ENCODE assay signal across 8 mouse cellular contexts in genomic region chr17:57166800-57167791, GRCm38 (mm10). TPM values are rescaled to one million over a fixed set of nuclear protein-coding genes. Genes with fewer than 3 reads are reported as not detected.
DNase-seq lines count a peak whose midpoint lies in the region; ATAC-seq and TF ChIP-seq lines count a peak whose summit lies in the region.

No protein-coding gene starts in this region.

- no peaks in the 10 kb centered on the region for H3K36me3 ChIP-seq in heart, embryonic 13.5 days
- H3K36me3 ChIP-seq in kidney, postnatal 0 days (ENCODE audit: insufficient read depth, low read length) = no peaks in the 10 kb centered on the region
- no peaks in the 10 kb centered on the region for H3K36me3 ChIP-seq in liver, embryonic 11.5 days (ENCODE audit: control insufficient read depth, insufficient read depth, low read length)
- no peaks in the 10 kb centered on the region for H3K36me3 ChIP-seq in stomach, embryonic 15.5 days

- no peaks in the 10 kb centered on the region for H3K4me1 ChIP-seq in heart, embryonic 13.5 days
- no peaks in the 10 kb centered on the region for H3K4me1 ChIP-seq in kidney, postnatal 0 days (replicated peaks; ENCODE audit: insufficient read depth, low read length)
- H3K4me1 ChIP-seq in liver, embryonic 11.5 days (replicated peaks; ENCODE audit: control insufficient read depth, insufficient read depth, low read length) = no peaks in the 10 kb centered on the region
- no peaks in the 10 kb centered on the region for H3K4me1 ChIP-seq in stomach, embryonic 15.5 days

- peak; percentile 73 for DNase-seq in CD4-positive helper T cell, adult 2 months (ENCODE audit: low read depth, low spot score)
- DNase-seq in brain, embryonic 14.5 days (ENCODE audit: low read depth) = peak; percentile 90
- DNase-seq in kidney, postnatal 0 days (ENCODE audit: low spot score) = peak; percentile 94
- DNase-seq in liver, embryonic 11.5 days (ENCODE audit: low spot score) = peak; percentile 81
- peak; percentile 95 for DNase-seq in neural tube, embryonic 10.5 days (ENCODE audit: extremely low spot score, low spot score)

- 8% methylated on average over 11 of the region's 11 CpGs for WGBS in heart, embryonic 13.5 days
- WGBS in kidney, postnatal 0 days = 11% methylated on average over 9 of the region's 11 CpGs
- 12% methylated on average over 9 of the region's 11 CpGs for WGBS in liver, embryonic 11.5 days
- 11% methylated on average over 11 of the region's 11 CpGs for WGBS in stomach, embryonic 15.5 days

- peak; percentile 73 for ATAC-seq in erythroid progenitor cell, adult 5-6 weeks (replicated peaks; ENCODE audit: low FRiP score, poor library complexity, severe bottlenecking)
- ATAC-seq in heart, embryonic 13.5 days (ENCODE audit: extremely low read depth, insufficient number of reproducible peaks, low FRiP score, low TSS enrichment) = no peak; the same call in 1 of the 2 replicates
- peak; percentile 81 for ATAC-seq in kidney, postnatal 0 days (replicated peaks; ENCODE audit: low FRiP score, low read depth)
- ATAC-seq in liver, embryonic 11.5 days (replicated peaks; ENCODE audit: low FRiP score) = peak; percentile 50
- ATAC-seq in stomach, embryonic 15.5 days (ENCODE audit: insufficient read depth, low FRiP score, low read depth) = peak; percentile 68

- peak overlapping the region; percentile 54; the same call in 1 of the 2 replicates for H3K9ac ChIP-seq in heart, embryonic 13.5 days
- no peak overlapping the region for H3K9ac ChIP-seq in kidney, postnatal 0 days (ENCODE audit: low read depth, low read length)
- H3K9ac ChIP-seq in liver, embryonic 11.5 days (ENCODE audit: low read depth, low read length) = no peak overlapping the region
- no peak overlapping the region for H3K9ac ChIP-seq in stomach, embryonic 15.5 days

- no peak for TF ChIP-seq POLR2A in brain, embryonic 14.5 days (IDR thresholded peaks at IDR 0.05; ENCODE audit: borderline replicate concordance, extremely low read depth, insufficient read depth, insufficient read length, poor library complexity, severe bottlenecking)

- H3K9me3 ChIP-seq in heart, embryonic 13.5 days = no peaks in the 10 kb centered on the region
- no peaks in the 10 kb centered on the region for H3K9me3 ChIP-seq in kidney, postnatal 0 days (replicated peaks; ENCODE audit: low read length)
- no peaks in the 10 kb centered on the region for H3K9me3 ChIP-seq in liver, embryonic 11.5 days (ENCODE audit: control insufficient read depth, low read length)
- H3K9me3 ChIP-seq in stomach, embryonic 15.5 days = no peaks in the 10 kb centered on the region

- peak; percentile 96 for TF ChIP-seq CTCF in brain, embryonic 14.5 days (IDR thresholded peaks at IDR 0.05; ENCODE audit: borderline replicate concordance, extremely low read depth, insufficient read depth, insufficient read length)
- peak; percentile 95 for TF ChIP-seq CTCF in kidney, postnatal 0 days (IDR thresholded peaks at IDR 0.05; ENCODE audit: low read depth)

- H3K4me3 ChIP-seq in heart, embryonic 13.5 days = no peak overlapping the region
- H3K4me3 ChIP-seq in kidney, postnatal 0 days (replicated peaks; ENCODE audit: low read depth, low read length) = no peak overlapping the region
- no peak overlapping the region for H3K4me3 ChIP-seq in liver, embryonic 11.5 days (ENCODE audit: low read depth, low read length)
- H3K4me3 ChIP-seq in stomach, embryonic 15.5 days (replicated peaks) = no peak overlapping the region

- H3K27ac ChIP-seq in heart, embryonic 13.5 days (replicated peaks) = no peak overlapping the region
- H3K27ac ChIP-seq in kidney, postnatal 0 days = no peak overlapping the region
- H3K27ac ChIP-seq in liver, embryonic 11.5 days (ENCODE audit: low read depth, low read length) = no peak overlapping the region
- no peak overlapping the region for H3K27ac ChIP-seq in stomach, embryonic 15.5 days

- H3K27me3 ChIP-seq in heart, embryonic 13.5 days (replicated peaks) = no peaks in the 10 kb centered on the region; the same call in 1 of the 2 replicates
- H3K27me3 ChIP-seq in kidney, postnatal 0 days (ENCODE audit: insufficient read depth, low read length) = no peaks in the 10 kb centered on the region
- no peaks in the 10 kb centered on the region for H3K27me3 ChIP-seq in liver, embryonic 11.5 days (replicated peaks; ENCODE audit: control insufficient read depth, insufficient read depth, low read length)
- H3K27me3 ChIP-seq in stomach, embryonic 15.5 days (replicated peaks) = no peaks in the 10 kb centered on the region

- peak overlapping the region; percentile 53 for H3K4me2 ChIP-seq in heart, embryonic 13.5 days
- no peak overlapping the region for H3K4me2 ChIP-seq in kidney, postnatal 0 days (ENCODE audit: low read length)
- H3K4me2 ChIP-seq in liver, embryonic 11.5 days = no peak overlapping the region
- no peak overlapping the region for H3K4me2 ChIP-seq in stomach, embryonic 15.5 days

RNA-seq across cellular contexts. Expression of gene Cd70, which starts 17.5 kb away (rescaled TPM):
- 0.55 and 0.82 TPM in 2 replicates for polyA plus RNA-seq in brain, embryonic 14.5 days (2012; rRNA removed)
- not detected in 2 replicates for total RNA-seq in erythroid progenitor cell, adult 5-6 weeks (2015; ENCODE audit: low replicate concordance)
- not detected in 2 replicates for total RNA-seq in erythroid progenitor cell, adult 5-6 weeks (2017; ENCODE audit: low replicate concordance)
- not detected in 2 replicates for polyA plus RNA-seq in heart, embryonic 13.5 days (2015; fragmentation: Nextera tagmentation; extraction: Ambion mirVana)
- polyA plus RNA-seq in kidney, postnatal 0 days (2015; fragmentation: Nextera tagmentation; extraction: Ambion mirVana) = 0.28 TPM in 1 of 2 replicates, not detected in the other
- polyA plus RNA-seq in liver, embryonic 11.5 days (2014; fragmentation: Nextera tagmentation; extraction: Ambion mirVana) = not detected in 2 replicates
- 0.15 TPM in 1 of 2 replicates, not detected in the other for polyA plus RNA-seq in stomach, embryonic 15.5 days (2015; fragmentation: Nextera tagmentation; extraction: Ambion mirVana)

RNA-seq across cellular contexts. Expression of gene Tnfsf14, which starts 26.9 kb away (rescaled TPM):
- polyA plus RNA-seq in brain, embryonic 14.5 days (2012; rRNA removed) = 0.10 and 0.14 TPM in 2 replicates
- total RNA-seq in erythroid progenitor cell, adult 5-6 weeks (2015; ENCODE audit: low replicate concordance) = 1.7 and 2.5 TPM in 2 replicates
- 1.4 TPM in 1 of 2 replicates, not detected in the other for total RNA-seq in erythroid progenitor cell, adult 5-6 weeks (2017; ENCODE audit: low replicate concordance)
- polyA plus RNA-seq in heart, embryonic 13.5 days (2015; fragmentation: Nextera tagmentation; extraction: Ambion mirVana) = 0.13 and 0.28 TPM in 2 replicates
- polyA plus RNA-seq in kidney, postnatal 0 days (2015; fragmentation: Nextera tagmentation; extraction: Ambion mirVana) = 0.08 and 0.09 TPM in 2 replicates
- polyA plus RNA-seq in liver, embryonic 11.5 days (2014; fragmentation: Nextera tagmentation; extraction: Ambion mirVana) = 0.73 and 1.2 TPM in 2 replicates
- polyA plus RNA-seq in stomach, embryonic 15.5 days (2015; fragmentation: Nextera tagmentation; extraction: Ambion mirVana) = 0.23 and 0.32 TPM in 2 replicates
